Mouse (Mus musculus) limb, embryonic 14.5 days (tissue): ENCODE measurements around the gene Taf1b. TPM values are rescaled to one million over a fixed set of nuclear protein-coding genes. Genes with fewer than 3 reads are reported as not detected.

Source experiments
- ATAC-seq: fragments of 200-750 bp; cut with Nextera tagmentation; 2 replicates; pipeline ENCODE4 v1.8.0; 2017; ENCODE audit warnings: low read depth, moderate number of reproducible peaks, moderate TSS enrichment; ENCODE audit not compliant: low FRiP score
- DNase-seq: peaks from one replicate; pipeline ENCODE4 v3.0.0-alpha.2; 2015; ENCODE audit warnings: low spot score
- H3K27ac ChIP-seq: fragments of 300-500 bp; sonication (generic); replicated peaks from 2 replicates; pipeline ENCODE4 v1.5.1; 2014; ENCODE audit warnings: low read depth, mild to moderate bottlenecking, low read length, moderate library complexity, mixed read lengths
- H3K27me3 ChIP-seq: fragments of 300-500 bp; sonication (generic); 2 replicates; pipeline ENCODE4 v1.6.1; 2014; ENCODE audit warnings: low read length, mixed read lengths; ENCODE audit not compliant: control insufficient read depth, insufficient read depth
- H3K36me3 ChIP-seq: fragments of 300-500 bp; sonication (generic); 2 replicates; pipeline ENCODE4 v1.6.1; 2014; ENCODE audit warnings: mild to moderate bottlenecking, low read length, moderate library complexity, mixed read lengths; ENCODE audit not compliant: control insufficient read depth, insufficient read depth
- H3K4me1 ChIP-seq: fragments of 300-500 bp; sonication (generic); 2 replicates; pipeline ENCODE4 v1.6.1; 2014; ENCODE audit warnings: antibody characterized with exemption, low read length, mixed read lengths; ENCODE audit not compliant: control insufficient read depth, insufficient read depth
- H3K4me2 ChIP-seq: fragments of 300-500 bp; sonication (generic); replicated peaks from 2 replicates; pipeline ENCODE4 v1.6.1; 2014; ENCODE audit warnings: low read depth, mild to moderate bottlenecking, low read length, moderate library complexity; ENCODE audit not compliant: severe bottlenecking
- H3K4me3 ChIP-seq: fragments of 300-500 bp; sonication (generic); replicated peaks from 2 replicates; pipeline ENCODE4 v1.5.1; 2014; ENCODE audit warnings: low read length
- H3K9ac ChIP-seq: fragments of 300-500 bp; sonication (generic); 2 replicates; pipeline ENCODE4 v1.6.1; 2014; ENCODE audit warnings: mild to moderate bottlenecking, low read depth, low read length, moderate library complexity; ENCODE audit not compliant: severe bottlenecking
- H3K9me3 ChIP-seq: fragments of 300-500 bp; sonication (generic); 2 replicates; pipeline ENCODE4 v1.6.1; 2016; ENCODE audit warnings: low read length; ENCODE audit not compliant: control insufficient read depth
- POLR2A ChIP-seq: fragments of 200-500 bp; IDR thresholded peaks from 2 replicates; pipeline ENCODE4 v1.8.0; 2012; ENCODE audit warnings: inconsistent platforms, mild to moderate bottlenecking, moderate library complexity, borderline replicate concordance; ENCODE audit not compliant: insufficient read depth, insufficient read length; ENCODE audit errors: extremely low read depth
- WGBS: fragments of 180-500 bp; shearing (Covaris S2); extraction: QIAGEN DNeasy Blood & Tissue Kit; methylation state at CpG from one replicate; pipeline ENCODE4 v1.1.7; 2014; 5-methylcytosine and 5-hydroxymethylcytosine counted together
- polyA plus RNA-seq, 2 experiments: library from polyadenylated mRNA; depleted of rRNA in 1 of 2; stranded (reverse) in 1 of 2; unstranded in 1 of 2; fragments of >200 nt; fragmentation: Nextera tagmentation in 1 of 2; extraction: Ambion mirVana in 1 of 2; gene quantifications; 2 replicates each; pipeline versions ENCODE4 v1.2.1 to v1.2.3; 2012 to 2014

Taf1b gene
- polyA plus RNA-seq, 2 experiments: 19.5 to 28.0 TPM

GRCm38 (mm10) chr12:24580996-24581683, 83.0 kb downstream of the Taf1b start:
- H3K4me2 ChIP-seq: no peak overlapping the region
- H3K36me3 ChIP-seq: no peaks in the 10 kb centered on the region
- no peak for DNase-seq
- no peaks in the 10 kb centered on the region for H3K27me3 ChIP-seq
- H3K4me1 ChIP-seq: no peaks in the 10 kb centered on the region
- TF ChIP-seq POLR2A: no peak
- no peak overlapping the region for H3K4me3 ChIP-seq
- no peak overlapping the region for H3K27ac ChIP-seq
- H3K9me3 ChIP-seq: no peaks in the 10 kb centered on the region
- 85% methylated on average over 14 of the region's 14 CpGs for WGBS
- no peak overlapping the region for H3K9ac ChIP-seq
- ATAC-seq: no peak

GRCm38 (mm10) chr12:24583653-24584052, 85.5 kb downstream of the Taf1b start:
- Histone ChIP-seq H3K27ac (no peak overlapping the region), H3K4me3 (no peak overlapping the region), H3K9me3 (no peaks in the 10 kb centered on the region), H3K9ac (no peak overlapping the region), H3K4me2 (no peak overlapping the region), H3K36me3 (no peaks in the 10 kb centered on the region), H3K4me1 (no peaks in the 10 kb centered on the region), H3K27me3 (no peaks in the 10 kb centered on the region)
- TF ChIP-seq POLR2A: no peak
- DNase-seq: no peak
- no peak for ATAC-seq
- 89% methylated on average over 3 of the region's 3 CpGs for WGBS

- 81% methylated on average over 8 of the region's 8 CpGs for WGBS
- H3K9ac ChIP-seq: no peak overlapping the region
Measured at GRCm38 (mm10) chr12:24584835-24585234, 86.7 kb downstream of the Taf1b start.

GRCm38 (mm10) chr12:24586193-24586592, 88.0 kb downstream of the Taf1b start:
- H3K4me1 ChIP-seq: no peaks in the 10 kb centered on the region
- H3K4me2 ChIP-seq: no peak overlapping the region
- no peak for TF ChIP-seq POLR2A
- H3K4me3 ChIP-seq: no peak overlapping the region
- DNase-seq: no peak
- WGBS: 74% methylated on average over 7 of the region's 7 CpGs
- no peak overlapping the region for H3K27ac ChIP-seq
- no peak overlapping the region for H3K9ac ChIP-seq
- no peak for ATAC-seq
- H3K36me3 ChIP-seq: no peaks in the 10 kb centered on the region
- H3K9me3 ChIP-seq: no peaks in the 10 kb centered on the region
- H3K27me3 ChIP-seq: no peaks in the 10 kb centered on the region

More at GRCm38 (mm10) chr12:24584835-24585234, 86.7 kb downstream of the Taf1b start:
- Histone ChIP-seq H3K9me3 (no peaks in the 10 kb centered on the region), H3K4me3 (no peak overlapping the region), H3K27me3 (no peaks in the 10 kb centered on the region), H3K36me3 (no peaks in the 10 kb centered on the region), H3K4me1 (no peaks in the 10 kb centered on the region), H3K27ac (no peak overlapping the region), H3K4me2 (no peak overlapping the region)
- ATAC-seq: no peak
- no peak for TF ChIP-seq POLR2A
- DNase-seq: no peak

GRCm38 (mm10) chr12:24590371-24590770, 92.2 kb downstream of the Taf1b start:
- no peak overlapping the region for H3K9ac ChIP-seq
- TF ChIP-seq POLR2A: no peak
- H3K27me3 ChIP-seq: no peaks in the 10 kb centered on the region
- 67% methylated on average over 7 of the region's 7 CpGs for WGBS
- no peak overlapping the region for H3K4me3 ChIP-seq
- H3K4me2 ChIP-seq: no peak overlapping the region
- no peak for DNase-seq
- no peaks in the 10 kb centered on the region for H3K36me3 ChIP-seq
- H3K4me1 ChIP-seq: peaks cover 7% of the 10 kb centered on the region; the same call in 1 of the 2 replicates
- no peak overlapping the region for H3K27ac ChIP-seq
- no peaks in the 10 kb centered on the region for H3K9me3 ChIP-seq
- ATAC-seq: no peak

GRCm38 (mm10) chr12:24592055-24592454, 93.9 kb downstream of the Taf1b start:
- DNase-seq: no peak
- no peaks in the 10 kb centered on the region for H3K36me3 ChIP-seq
- H3K9me3 ChIP-seq: no peaks in the 10 kb centered on the region
- H3K27me3 ChIP-seq: no peaks in the 10 kb centered on the region
- H3K4me1 ChIP-seq: peaks cover 7% of the 10 kb centered on the region; the same call in 1 of the 2 replicates
- H3K4me2 ChIP-seq: no peak overlapping the region
- 80% methylated on average over 9 of the region's 9 CpGs for WGBS
- no peak for ATAC-seq
- no peak overlapping the region for H3K4me3 ChIP-seq
- no peak overlapping the region for H3K9ac ChIP-seq
- TF ChIP-seq POLR2A: no peak
- H3K27ac ChIP-seq: no peak overlapping the region
